Mouse (Mus musculus): Measurements from ENCODE around the gene Pcmt1.

GRCm38 (mm10) chr10:7715056-7715455 lies 34.1 kb upstream of the Pcmt1 start:
- TF ChIP-seq CTCF (IDR thresholded peaks at IDR 0.05; ENCODE audit: extremely low read depth, insufficient read depth, insufficient read length, insufficient replicate concordance), result no peak
- TF ChIP-seq POLR2A (IDR thresholded peaks at IDR 0.05; ENCODE audit: low read depth, low read length), result no peak
